Mouse (Mus musculus) 3134 (cell line): ENCODE data around the gene 2810006K23Rik.
"Not testable (repeated sequence)": the region's sequence is repeated elsewhere in the genome, so short reads cannot be mapped to it uniquely, and the experiment has no call there.

ENCODE experiments used
- DNase-seq: peaks from one replicate; pipeline ENCODE4 v3.0.0-alpha.2; 2011; ENCODE audit warnings: low spot score; ENCODE audit not compliant: insufficient read length; ENCODE audit errors: extremely low read depth

Gene 2810006K23Rik

DNA sequence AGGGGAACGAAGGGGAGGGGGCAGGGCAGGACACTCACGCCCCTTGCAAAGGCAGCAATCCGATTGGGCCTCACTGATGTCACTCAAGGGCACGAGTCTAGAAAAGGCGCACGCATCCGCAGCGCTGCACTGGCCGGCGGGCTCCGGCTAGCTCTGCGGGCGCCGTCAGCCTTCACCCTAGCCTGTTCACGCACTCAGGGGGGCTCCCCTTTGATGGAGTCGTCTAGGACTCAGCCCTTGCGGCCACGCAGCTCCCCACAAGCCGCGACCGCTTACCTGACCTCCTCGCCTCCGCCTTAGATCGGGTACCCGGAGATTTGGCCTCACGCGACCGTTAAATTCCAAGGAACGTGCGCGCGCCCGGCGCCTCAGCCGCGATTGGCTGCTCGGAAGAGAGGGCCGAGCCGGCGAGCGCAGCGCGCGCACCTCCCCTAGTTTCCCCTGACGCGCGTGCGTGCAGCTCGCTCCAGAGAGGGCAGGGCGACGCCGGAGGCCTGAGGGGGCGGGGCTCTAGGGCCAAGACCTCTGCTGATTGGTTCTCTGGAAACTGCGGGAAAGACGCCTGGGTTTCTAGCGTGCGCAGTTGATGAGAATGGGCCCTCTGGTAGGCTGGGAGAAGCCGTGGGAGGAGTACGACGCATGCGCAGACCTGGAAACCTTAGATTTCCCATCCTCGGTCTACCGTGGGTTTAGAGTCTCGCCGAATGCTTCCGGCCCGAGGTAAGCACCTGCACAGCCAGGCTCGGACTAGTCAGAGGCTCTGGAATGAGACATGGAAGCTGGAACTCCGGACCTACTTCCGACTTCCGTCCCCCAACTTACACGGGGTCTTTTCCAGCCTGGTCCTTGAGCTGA, at the start of gene 2810006K23Rik, which contains the start of gene Mphosph9:
2810006K23Rik (plus strand) TSS at position 580 of the 855 bp plus-strand sequence.
Mphosph9 (minus strand) TSS at position 463 of the 855 bp plus-strand sequence.
- peak; percentile 100 for DNase-seq

DNA sequence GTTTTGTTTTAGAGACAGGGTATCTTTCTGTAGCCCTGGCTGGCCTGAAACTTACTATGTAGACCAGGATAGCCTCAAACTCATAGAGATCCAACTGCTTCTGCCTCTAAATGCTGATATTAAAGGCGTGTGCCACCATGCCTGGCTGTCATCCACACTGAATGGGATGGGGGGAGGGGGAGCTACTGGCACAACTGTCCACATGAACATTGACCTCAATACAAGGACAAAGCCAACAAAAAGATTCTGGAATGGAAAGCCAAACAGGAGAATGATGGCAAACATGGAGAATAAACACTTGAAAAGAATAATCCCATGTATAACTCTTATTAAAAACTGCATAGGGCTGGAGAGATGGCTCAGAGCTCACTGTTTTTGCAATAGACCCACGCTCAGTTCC, 45.0 kb upstream of the 2810006K23Rik start:
- DNase-seq = no peak

DNA sequence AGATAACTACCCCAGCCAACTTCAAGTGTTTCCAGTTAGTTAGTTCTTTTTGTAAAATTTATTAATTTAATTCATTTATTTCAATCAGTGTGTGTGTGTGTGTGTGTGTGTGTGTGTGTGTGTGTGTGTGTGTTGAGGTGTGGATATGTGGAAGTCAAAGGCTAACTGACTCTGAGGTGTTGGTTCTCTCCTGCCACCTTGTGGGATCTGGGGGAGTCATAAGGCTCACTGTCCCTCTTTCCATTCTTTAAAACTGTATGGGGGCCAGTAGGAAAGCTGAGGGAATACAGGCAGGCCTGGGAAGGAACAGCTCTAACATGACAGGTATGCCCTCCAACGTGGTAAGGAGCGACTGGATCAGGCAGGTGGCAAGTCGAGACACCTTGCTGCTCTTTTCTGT, 43.6 kb upstream of the 2810006K23Rik start:
- no peak for DNase-seq

DNA sequence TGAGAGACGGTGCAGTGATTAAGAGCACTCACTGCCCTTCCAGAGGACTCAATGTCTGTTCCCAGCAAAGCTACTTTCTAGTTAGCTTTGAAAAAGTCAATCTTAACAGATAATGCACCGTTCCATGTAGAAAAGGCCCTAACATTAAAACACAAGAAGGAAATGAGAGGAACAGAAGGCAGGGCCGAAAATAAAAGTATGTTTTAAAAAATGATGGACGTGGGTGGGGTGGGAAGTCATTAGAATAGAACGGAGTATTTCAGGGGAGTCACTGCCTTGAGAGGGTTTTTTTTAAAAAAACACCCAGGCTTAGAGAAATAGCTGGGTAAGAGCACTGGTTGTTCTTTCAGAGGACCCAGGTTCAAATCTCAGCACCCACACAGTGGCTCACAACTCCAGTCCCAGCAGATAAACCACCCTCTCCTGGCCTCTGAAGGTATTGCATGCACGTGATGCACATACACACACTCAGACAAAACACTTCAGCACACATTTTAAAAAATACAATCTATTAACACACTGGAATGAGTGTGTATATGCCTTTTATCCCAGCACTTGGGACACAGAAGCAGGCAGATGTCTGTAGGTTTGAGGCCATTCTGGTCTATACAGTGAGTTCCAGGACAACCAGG, 40.2 kb upstream of the 2810006K23Rik start:
- DNase-seq = no peak

DNA sequence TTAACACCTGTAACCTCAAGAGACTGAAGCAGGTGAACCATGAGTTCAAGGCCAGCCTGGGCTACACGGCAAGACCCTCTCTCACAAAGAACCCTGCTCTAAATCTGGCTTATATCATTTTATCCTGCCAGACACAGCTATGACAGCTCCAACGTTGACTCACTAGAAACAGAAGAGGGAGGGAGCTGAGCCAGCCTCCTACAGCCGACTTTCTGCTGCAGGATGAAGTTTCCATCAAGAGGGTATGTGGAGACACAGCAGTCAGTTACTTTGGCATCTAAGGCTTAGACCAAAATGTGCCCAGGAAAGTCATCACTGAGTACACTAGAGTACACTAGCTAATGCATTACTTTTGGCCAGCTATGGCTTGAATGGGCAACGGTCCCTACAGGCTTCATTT, 37.7 kb upstream of the 2810006K23Rik start:
- DNase-seq = no peak

DNA sequence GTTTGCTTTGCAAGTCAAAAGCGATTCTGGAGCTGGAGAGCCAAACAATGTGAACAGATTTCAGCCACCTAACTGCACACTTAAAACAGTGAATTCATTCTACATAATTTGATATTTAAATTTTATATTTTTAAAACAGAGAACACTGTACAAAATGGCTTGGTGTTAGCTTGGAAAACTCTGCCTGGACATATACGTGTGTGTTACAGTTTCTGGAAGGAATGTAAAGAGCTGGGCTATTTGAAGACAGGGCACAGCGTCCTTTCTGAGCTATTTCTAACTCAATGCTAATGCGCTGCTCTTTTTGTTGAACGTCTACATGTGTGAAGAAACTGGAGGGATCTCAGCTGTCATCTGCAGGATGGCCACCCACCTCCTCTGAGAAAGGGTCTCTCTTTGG, 33.9 kb upstream of the 2810006K23Rik start:
- DNase-seq = no peak

DNA sequence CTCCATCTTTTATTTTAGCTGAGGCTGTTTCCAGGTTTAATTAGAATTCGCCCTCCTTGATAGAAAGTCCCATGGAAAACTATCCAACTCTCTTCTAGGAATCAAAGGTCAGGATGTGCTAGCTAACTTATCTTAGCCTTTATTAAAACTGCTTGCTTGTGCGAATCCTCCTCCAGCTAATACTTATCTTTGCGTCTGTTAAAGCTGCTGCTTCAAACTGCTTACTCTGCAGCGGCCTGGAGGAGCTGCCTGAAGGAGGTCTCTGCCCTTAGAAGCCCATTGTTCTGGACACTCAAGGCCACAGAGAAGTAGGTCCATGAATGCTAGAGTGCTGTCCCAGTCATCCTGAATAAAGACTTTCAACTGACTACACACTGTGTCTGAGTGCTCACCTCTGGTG, 31.4 kb upstream of the 2810006K23Rik start:
- DNase-seq = no peak

DNA sequence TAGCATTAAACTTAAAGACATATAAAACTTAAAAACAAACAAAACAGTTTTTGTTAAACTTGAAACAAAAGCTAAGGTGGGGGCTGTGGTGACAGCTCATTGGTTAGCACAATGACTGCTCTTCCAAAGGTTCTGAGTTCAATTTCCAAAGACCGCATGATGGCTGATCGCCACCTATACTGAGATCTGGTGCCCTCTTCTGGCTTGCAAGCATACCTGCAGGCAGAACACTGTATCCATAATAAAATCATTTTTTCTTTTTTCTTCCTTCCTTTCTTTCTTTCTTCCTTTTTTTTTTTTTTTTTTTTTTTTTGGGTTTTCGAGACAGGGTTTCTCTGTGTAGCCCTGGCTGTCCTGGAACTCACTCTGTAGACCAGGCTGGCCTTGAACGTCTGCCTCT, 28.6 kb upstream of the 2810006K23Rik start:
- not testable (repeated sequence) for DNase-seq

DNA sequence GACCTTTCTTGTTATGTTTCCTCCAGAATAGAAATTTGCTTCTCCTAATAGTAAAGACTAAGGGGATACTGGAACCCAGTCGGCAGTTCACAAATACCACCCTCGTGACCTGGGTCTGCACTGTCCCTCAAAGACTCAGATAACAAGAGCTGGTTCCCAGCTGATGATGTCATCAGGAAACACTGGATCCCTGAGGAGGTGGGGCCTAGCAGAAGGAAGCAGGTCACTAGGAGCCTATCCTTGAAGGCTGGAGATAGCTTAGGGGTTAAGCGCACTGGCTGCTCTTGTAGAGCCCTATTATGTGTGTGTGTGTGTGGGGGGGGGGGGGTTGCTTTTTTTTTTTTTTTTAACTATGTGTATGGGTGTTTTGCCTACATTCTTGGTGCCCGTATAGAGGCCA, 27.8 kb upstream of the 2810006K23Rik start:
- no peak for DNase-seq

DNA sequence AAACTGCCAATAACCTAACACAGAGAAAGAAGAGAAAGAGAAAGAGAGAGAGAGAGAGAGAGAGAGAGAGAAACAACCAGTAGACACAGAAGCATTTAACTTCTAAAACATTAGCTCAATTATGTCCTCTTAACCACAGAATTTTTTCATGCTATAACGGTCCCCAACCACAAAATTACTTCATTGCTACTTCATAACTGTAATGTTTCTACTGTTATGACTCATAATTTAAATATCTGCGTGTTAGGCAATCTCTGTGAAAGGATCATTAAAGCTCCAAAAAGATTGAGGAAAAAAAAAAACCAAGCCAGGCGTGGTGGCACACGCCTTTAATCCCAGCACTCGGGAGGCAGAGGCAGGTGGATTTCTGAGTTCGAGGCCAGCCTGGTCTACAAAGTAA, 25.0 kb upstream of the 2810006K23Rik start:
- peak; percentile 77 for DNase-seq

DNA sequence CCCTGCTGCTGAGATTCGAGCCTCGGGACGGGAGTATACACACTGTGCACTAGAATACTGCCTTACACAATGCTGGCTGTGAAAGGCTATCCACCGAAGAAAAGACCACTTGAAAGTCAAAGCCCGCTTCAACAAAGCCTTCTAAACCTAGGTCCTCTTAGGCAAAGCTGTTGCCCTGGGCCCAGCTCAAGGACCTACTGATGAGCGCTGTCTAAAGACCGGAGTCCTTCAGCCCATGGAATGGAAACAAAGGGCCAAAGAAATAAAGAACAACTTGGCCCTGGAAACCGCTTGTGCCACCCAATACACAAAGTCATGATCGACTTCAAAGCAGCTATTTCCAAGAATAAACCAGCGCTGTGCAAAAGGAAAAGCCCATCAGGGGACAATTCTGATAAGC, 18.7 kb upstream of the 2810006K23Rik start:
- no peak for DNase-seq

DNA sequence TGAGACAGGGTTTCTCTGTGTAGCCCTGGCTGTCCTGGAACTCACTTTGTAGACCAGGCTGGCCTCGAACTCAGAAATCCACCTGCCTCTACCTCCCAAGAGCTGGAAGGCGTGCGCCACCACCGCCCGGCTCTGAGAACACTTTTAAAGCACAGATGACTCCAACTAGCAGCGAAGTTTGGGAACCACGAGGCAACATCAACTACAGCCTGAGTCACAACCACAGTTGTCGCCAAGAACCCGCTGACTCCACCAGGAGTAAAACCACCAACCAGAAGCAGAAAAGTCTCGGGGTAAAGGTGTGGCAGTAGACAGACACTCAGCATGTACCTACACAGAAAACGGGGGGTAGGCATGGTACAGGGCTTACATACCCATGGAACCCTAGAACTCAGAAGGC, 17.8 kb upstream of the 2810006K23Rik start:
- DNase-seq = peak; percentile 54

DNA sequence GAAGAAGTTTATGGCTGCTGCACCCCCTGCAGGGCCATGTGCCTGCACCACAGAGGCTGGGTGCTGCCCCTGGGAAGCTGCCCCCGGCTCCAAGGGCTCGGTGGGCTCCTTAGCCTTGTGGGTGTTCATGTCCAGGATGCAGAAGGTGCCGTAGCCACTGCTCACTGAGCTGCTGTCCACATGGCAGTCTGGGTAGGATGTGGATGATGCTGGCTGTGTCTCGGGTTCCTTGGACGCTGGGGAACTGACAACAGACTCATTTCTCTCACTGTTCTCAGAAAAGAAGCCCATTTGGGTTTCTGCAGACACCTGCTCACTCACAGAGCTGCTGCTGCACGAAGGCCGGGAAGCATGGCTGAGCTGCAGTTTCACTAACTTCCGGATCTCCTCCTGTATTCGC, 12.4 kb upstream of the 2810006K23Rik start:
- no peak for DNase-seq

DNA sequence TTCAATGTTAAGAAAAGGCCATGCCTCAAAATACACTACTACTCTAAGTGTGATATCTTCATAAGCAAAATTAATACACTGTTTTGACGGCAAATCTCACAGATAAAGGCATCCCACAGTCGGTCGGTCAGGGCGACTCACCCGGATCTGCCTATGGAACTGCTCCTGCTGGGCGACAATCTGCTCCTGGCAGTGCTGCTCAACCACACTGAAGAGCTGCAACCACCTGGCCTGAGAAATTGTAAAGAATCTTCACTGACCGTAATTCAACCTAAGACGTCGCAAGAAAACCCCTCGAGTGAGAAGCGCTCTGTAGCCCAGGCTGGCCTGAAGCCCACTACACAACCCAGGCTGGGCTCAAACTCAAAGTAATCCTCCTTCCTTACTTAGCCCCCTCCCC, 11.9 kb upstream of the 2810006K23Rik start:
- DNase-seq = no peak

DNA sequence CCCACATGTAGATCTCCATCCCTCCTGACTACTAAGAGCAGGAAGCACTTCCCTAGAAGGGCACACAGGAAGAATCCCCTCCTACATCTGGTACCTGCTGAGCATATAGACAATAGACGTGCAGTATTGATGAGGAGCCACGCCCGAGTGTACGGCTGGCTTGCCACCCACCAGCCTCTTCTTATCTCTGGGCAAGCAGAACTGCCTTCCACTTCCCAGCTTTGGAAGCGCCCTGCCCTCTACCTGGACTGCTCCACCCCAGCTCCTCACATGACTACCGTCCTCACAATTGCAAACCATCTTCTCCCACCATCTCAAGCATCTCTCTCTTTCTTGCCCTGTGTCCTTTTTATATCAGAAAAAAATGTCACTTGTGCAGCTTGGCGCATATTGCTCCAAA, 10.2 kb upstream of the 2810006K23Rik start:
- DNase-seq = no peak

DNA sequence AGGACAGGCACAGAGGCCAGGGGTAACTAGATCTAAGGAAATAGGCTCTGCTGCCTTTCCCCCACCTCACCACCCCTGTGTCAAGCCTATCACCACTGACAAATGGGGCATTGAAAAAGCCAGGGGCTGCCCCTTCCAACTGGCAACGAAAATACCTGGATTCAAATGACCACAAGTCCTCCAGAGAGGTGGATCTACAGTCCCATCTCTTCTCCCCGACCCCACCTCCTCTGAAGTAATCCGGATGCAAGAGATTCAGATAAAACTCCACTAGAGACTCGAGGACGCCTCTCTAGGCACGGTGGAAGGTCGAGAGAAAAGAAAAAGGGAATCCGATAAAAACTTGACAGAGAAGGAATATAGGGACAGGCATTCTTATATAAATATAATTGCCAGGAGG, 1.1 kb upstream of the 2810006K23Rik start:
- DNase-seq = no peak

DNA sequence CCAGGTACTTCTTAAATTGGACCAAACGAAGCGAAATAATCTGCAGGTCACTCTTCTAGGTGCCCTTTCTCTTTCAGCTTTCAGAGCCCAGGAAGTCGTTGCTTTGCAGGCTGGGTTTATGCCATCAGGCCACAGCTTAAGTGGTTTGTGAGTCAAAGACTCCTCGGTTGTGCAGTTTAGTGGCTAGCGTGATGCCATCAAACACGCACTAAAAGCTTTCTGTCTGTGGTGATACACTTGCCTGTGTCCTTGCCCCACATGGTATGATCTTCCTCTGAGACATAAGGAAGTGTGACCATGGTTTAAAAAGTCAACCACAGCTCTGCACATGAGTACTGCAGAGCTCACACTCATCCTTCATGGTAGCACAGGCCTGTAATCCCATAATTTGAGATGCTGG, 2.2 kb downstream of the 2810006K23Rik start:
- no peak for DNase-seq

DNA sequence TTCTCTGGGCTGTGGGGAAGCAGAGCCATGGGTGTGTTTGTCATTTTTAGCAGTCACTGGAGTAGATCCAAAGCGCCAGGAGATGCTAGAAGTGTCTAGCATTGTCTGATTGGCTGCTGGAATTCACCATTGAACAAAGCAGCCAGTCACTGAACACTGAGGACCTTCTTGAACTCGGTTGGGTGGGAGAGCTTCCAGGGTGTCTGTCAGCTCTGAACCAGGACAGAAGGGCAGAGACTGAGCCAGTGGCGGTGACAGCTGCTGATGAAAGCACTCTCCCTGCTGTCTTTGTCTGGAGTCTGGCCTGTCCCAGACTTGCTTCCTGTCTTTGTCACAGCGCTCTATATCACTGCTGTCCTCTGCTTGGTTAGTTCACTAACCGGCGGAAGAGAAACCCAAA, 6.5 kb downstream of the 2810006K23Rik start:
- no peak for DNase-seq

DNA sequence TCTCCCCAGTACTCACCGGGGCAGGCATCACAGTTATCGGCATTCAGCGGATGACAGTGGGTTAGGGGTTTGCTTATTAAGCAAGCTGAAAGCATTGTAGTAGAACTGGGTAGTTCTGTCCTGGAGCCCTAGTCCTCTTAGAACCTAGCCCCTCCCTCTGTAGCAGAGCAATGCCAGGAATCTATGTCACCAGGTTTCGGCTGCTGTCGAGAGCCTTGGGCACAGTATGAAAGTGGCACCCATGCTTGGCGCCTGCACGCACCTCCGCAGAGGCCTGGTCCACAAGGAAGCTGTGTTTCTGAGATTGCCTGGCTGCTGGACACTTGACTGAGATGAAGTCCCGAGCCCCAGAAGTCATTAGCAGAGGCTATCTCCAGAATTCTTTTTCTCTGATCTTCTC, 9.2 kb downstream of the 2810006K23Rik start:
- no peak for DNase-seq

DNA sequence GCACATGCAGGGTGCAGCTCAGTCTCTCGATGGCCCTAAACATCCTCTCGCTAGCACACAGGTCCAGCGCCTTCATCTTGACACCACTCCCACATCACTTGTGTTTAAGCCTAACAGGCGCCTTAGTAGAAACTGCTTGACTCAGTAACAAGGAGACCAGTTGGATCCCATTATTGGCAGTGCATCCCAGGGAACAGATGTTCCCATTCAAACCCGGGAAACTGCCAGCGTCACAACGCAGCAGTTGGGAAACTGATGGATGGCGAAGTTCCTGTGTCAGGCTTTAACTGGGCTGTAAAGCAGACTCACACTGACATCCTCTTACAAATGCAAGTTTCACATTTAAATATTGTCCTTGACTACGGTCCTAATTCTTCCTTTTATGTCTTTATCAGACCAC, 10.0 kb downstream of the 2810006K23Rik start:
- no peak for DNase-seq

DNA sequence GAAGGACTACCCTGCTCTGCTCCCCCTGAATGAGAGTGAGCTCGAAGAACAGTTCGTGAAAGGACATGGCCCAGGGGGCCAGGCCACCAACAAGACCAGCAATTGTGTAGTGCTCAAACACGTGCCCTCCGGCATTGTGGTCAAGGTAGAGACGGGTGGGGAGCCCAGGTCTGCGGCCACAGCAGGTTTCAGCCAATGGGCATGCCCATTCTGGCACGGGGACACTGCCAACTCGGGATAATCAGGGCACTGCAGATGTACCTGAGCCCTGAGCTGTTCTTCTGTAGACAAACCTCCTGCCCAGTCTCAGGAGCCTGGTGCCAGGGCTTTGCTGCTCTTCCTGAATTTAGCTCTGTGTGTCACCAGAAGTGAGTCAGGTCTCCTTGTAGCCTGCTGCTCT, 10.9 kb downstream of the 2810006K23Rik start:
- DNase-seq = no peak

DNA sequence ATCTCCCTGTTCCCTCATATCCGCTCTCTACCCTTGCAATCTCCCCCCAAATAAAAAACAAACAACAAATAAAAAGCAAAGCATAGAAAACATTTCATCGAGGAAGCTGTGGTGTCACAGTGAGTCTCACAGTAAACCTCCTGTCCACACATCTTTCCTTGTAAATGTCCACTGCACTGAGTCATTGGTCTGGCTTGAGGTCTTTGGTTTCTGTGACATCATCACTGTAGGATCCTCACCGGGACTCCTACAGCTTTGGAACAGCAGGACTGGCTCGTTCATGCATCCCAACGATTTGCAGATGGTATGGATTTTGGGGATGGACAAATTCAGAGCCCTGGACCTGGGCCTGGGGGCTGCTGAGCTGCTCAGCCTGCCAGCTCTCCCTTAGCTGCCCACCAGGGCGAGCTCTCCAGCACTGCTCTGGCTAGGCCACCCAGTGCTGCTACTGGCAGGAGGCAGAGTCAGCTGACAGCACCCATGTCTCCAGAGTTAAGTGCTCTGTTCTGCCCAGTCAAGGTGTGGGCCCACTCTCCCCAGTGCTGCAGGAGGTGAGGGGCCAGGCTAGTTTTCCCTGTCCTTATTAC, 14.0 kb downstream of the 2810006K23Rik start:
- DNase-seq = peak; percentile 68
